ENCODE assay signal across 26 mouse cellular contexts in genomic region chr5:23499257-23499656, GRCm38 (mm10).
"Had no signal": no experiment of that assay in that cellular context is flagged by ENCODE, and none has a peak within 500 bp of the region (broad histone marks: within the 10 kb centered on the region; RNA-seq: fewer than 3 reads in every experiment).

No protein-coding gene starts in this region.

- H3K27me3 ChIP-seq: forebrain, embryonic 15.5 days; hindbrain, embryonic 12.5 days; intestine, embryonic 15.5 days; kidney, embryonic 15.5 days; limb, embryonic 13.5 days; limb, embryonic 15.5 days; liver, embryonic 12.5 days had no signal

- H3K4me3 ChIP-seq: forebrain, embryonic 15.5 days; hindbrain, embryonic 12.5 days; intestine, embryonic 15.5 days; kidney, embryonic 15.5 days; limb, embryonic 13.5 days; limb, embryonic 15.5 days; liver, embryonic 12.5 days had no signal

- ATAC-seq: forebrain, embryonic 15.5 days; forebrain, postnatal 0 days; hindbrain, postnatal 0 days; intestine, embryonic 15.5 days; liver, embryonic 12.5 days had no signal

- H3K4me1 ChIP-seq: forebrain, embryonic 15.5 days; hindbrain, embryonic 12.5 days; intestine, embryonic 15.5 days; kidney, embryonic 15.5 days; limb, embryonic 15.5 days; liver, embryonic 12.5 days had no signal

- H3K27ac ChIP-seq: forebrain, embryonic 15.5 days; hindbrain, embryonic 12.5 days; hindbrain, embryonic 14.5 days; hindbrain, postnatal 0 days; intestine, embryonic 15.5 days; kidney, embryonic 15.5 days; kidney, postnatal 0 days; limb, embryonic 13.5 days; limb, embryonic 15.5 days; liver, embryonic 12.5 days; liver, embryonic 14.5 days had no signal

- H3K4me2 ChIP-seq: forebrain, embryonic 15.5 days; heart, embryonic 11.5 days; hindbrain, embryonic 12.5 days; hindbrain, embryonic 14.5 days; intestine, embryonic 15.5 days; kidney, embryonic 15.5 days; limb, embryonic 13.5 days; limb, embryonic 15.5 days; liver, embryonic 12.5 days had no signal

- H3K9me3 ChIP-seq: forebrain, embryonic 15.5 days; hindbrain, embryonic 12.5 days; intestine, embryonic 15.5 days; kidney, embryonic 15.5 days; limb, embryonic 13.5 days; limb, embryonic 15.5 days; liver, embryonic 12.5 days had no signal

- H3K9ac ChIP-seq: forebrain, embryonic 15.5 days; forebrain, postnatal 0 days; hindbrain, embryonic 12.5 days; hindbrain, embryonic 14.5 days; intestine, embryonic 15.5 days; kidney, embryonic 15.5 days; limb, embryonic 13.5 days; limb, embryonic 15.5 days; liver, embryonic 12.5 days; liver, embryonic 14.5 days had no signal

- DNase-seq: forebrain, postnatal 0 days; gastrocnemius, postnatal 10 days; gastrocnemius, postnatal 36 days; heart, adult 18-20 months; heart, postnatal 14 days; heart, postnatal 36 days; kidney, adult 11 months; kidney, adult 2 months; kidney, adult 9 months; kidney, postnatal 14 days; kidney, postnatal 36 days; layer of hippocampus, adult 9-11 months; layer of hippocampus, postnatal 36 days; left cerebral cortex, postnatal 4 days had no signal
